Mouse (Mus musculus): ENCODE measurements around the gene Uhrf2.

- TF ChIP-seq POLR2A (IDR thresholded peaks at IDR 0.05; ENCODE audit: insufficient read depth, low read depth, low read length) (no peak), CTCF (IDR thresholded peaks at IDR 0.05; ENCODE audit: insufficient read depth, low read depth, low read length) (no peak)
These were observed 95.4 kb downstream of the Uhrf2 start for GRCm38 (mm10) chr19:30125670-30126059.

Data from olfactory bulb, adult 2 months (tissue).